Mouse (Mus musculus): ENCODE results near the gene Mrpl49. TPM values are rescaled to one million over a fixed set of nuclear protein-coding genes. Genes with fewer than 3 reads are reported as not detected.

Mrpl49 gene
- 96.6 and 100 TPM in 2 replicates for polyA plus RNA-seq (2014; fragmentation: Nextera tagmentation; extraction: Ambion mirVana)

DNA sequence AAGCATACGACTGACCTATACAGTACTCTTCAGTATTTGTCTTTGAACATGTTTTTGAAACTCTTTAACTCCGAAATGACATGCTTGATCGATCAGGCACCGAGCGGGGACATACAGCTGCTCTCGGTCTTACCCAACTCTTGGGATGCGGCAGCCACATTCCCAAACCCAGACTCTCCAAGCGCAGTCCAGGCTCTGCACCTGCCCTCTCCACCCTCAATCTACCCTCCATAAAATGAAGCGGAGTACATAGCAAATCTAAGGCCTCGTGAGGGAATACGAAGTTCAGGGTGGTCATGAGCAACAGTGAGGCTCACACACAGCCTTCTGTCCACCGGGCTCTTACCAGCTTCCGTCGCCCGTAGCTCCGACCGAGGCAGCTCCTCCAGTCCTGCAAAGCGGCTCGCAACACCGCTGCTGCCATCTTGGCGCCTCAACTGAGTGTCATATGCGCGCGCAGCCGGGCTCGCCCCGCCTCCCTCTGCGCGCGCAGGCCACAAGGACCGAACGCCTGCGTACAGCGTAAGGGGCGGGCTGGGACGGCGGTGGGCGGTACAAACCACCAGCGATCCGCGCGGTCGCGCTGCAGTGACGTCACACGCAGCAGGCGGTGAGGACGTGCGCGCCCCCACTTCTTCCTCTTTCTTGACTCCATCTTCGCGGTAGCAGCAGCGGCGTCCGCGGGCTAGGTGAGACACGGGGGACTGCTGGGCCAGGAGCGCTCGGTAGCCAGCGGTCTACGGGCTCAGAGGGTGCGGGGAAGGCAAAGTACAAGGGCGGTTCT, at the start of gene Mrpl49, which contains the start of gene Fau:
Gene Mrpl49 (minus strand): TSS at position 473 of the 784 bp plus-strand sequence.
Gene Fau (plus strand): TSS at position 532 of the 784 bp plus-strand sequence.
- H3K9ac ChIP-seq (replicated peaks; ENCODE audit: low read length): peak within 1 kb of the TSS; percentile 87
- DNase-seq (ENCODE audit: low spot score) (peak; percentile 98), ATAC-seq (replicated peaks; ENCODE audit: insufficient number of reproducible peaks, low FRiP score, low TSS enrichment, low read depth) (peak; percentile 77)
- peaks cover 5% of the 10 kb centered on the region for H3K36me3 ChIP-seq (replicated peaks; ENCODE audit: control insufficient read depth, insufficient read depth, low read depth, low read length)
- H3K4me3 ChIP-seq (ENCODE audit: low read depth, low read length): peak within 1 kb of the TSS; percentile 86
- WGBS: under 1% methylated on average over 61 of the region's 63 CpGs
- peaks cover 4% of the 10 kb centered on the region for H3K4me1 ChIP-seq (ENCODE audit: control insufficient read depth, insufficient read depth, low read length)
- H3K4me2 ChIP-seq (ENCODE audit: low read depth, low read length): peak within 1 kb of the TSS; percentile 70
- H3K9me3 ChIP-seq (replicated peaks; ENCODE audit: control insufficient read depth, low read length): no peaks in the 10 kb centered on the region
- H3K27ac ChIP-seq (replicated peaks; ENCODE audit: low read depth, low read length): peak within 1 kb of the TSS; percentile 48; the same call in 1 of the 2 replicates
- no peaks in the 10 kb centered on the region for H3K27me3 ChIP-seq (ENCODE audit: control insufficient read depth, insufficient read depth, low read length)

DNA sequence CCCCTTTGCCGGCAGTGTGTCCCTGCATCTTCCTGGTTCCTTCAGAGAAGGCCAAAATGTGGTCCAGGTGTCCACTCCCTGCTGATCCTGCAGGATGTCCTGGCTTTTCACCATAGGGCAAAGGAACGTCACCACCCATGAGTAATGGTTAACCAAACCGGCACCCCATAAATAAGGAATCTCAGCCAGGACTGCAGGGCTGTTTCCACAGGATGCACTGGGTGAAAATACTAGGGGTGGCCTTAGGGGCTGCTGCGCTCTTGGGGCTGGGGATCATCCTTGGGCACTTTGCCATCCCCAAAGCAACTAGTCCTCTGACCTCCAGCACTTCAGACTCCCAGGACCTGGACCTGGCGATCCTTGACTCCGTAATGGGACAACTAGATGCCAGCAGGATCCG, 48.0 kb upstream of the Mrpl49 start, which contains the start of gene Naaladl1:
Gene Naaladl1 (plus strand): TSS at position 197 of the 400 bp plus-strand sequence.
- H3K4me1 ChIP-seq (ENCODE audit: control insufficient read depth, insufficient read depth, low read length): no peaks in the 10 kb centered on the region
- no peak within 1 kb of the TSS for H3K4me2 ChIP-seq (ENCODE audit: low read depth, low read length)
- no peak for DNase-seq (ENCODE audit: low spot score)
- H3K9me3 ChIP-seq (replicated peaks; ENCODE audit: control insufficient read depth, low read length): no peaks in the 10 kb centered on the region
- 83% methylated on average over 7 of the region's 7 CpGs for WGBS
- H3K27me3 ChIP-seq (ENCODE audit: control insufficient read depth, insufficient read depth, low read length): no peaks in the 10 kb centered on the region
- no peak within 1 kb of the TSS for H3K27ac ChIP-seq (replicated peaks; ENCODE audit: low read depth, low read length)
- no peak for ATAC-seq (replicated peaks; ENCODE audit: insufficient number of reproducible peaks, low FRiP score, low TSS enrichment, low read depth)
- H3K36me3 ChIP-seq (replicated peaks; ENCODE audit: control insufficient read depth, insufficient read depth, low read depth, low read length): no peaks in the 10 kb centered on the region
- no peak within 1 kb of the TSS for H3K9ac ChIP-seq (replicated peaks; ENCODE audit: low read length)
- no peak within 1 kb of the TSS for H3K4me3 ChIP-seq (ENCODE audit: low read depth, low read length)

DNA sequence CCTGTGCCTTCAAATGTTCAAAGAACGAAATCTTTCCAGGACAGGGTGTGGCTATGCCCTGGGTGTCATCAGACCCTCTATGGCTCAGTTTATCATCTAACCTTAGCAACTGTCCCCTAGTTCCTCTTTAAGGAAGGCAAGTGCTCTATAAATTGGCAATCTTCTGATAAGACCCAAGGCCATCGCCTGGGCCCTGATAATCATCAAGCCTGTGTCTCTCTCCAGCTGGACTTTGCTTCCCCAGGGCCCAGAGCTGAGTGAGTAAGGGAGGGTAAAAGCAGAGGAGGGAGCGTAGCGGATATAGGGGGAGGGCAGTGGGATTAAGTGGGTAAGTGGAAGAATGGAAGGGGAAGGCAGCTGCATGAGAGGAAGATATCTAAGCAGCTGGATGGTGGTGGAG, 46.9 kb upstream of the Mrpl49 start:
- H3K36me3 ChIP-seq (replicated peaks; ENCODE audit: control insufficient read depth, insufficient read depth, low read depth, low read length): no peaks in the 10 kb centered on the region
- H3K4me1 ChIP-seq (ENCODE audit: control insufficient read depth, insufficient read depth, low read length): no peaks in the 10 kb centered on the region
- no peak overlapping the region for H3K4me3 ChIP-seq (ENCODE audit: low read depth, low read length)
- DNase-seq (ENCODE audit: low spot score) (no peak), ATAC-seq (replicated peaks; ENCODE audit: insufficient number of reproducible peaks, low FRiP score, low TSS enrichment, low read depth) (no peak)
- H3K9ac ChIP-seq (replicated peaks; ENCODE audit: low read length): no peak overlapping the region
- H3K9me3 ChIP-seq (replicated peaks; ENCODE audit: control insufficient read depth, low read length): no peaks in the 10 kb centered on the region
- H3K4me2 ChIP-seq (ENCODE audit: low read depth, low read length): no peak overlapping the region
- H3K27me3 ChIP-seq (ENCODE audit: control insufficient read depth, insufficient read depth, low read length): no peaks in the 10 kb centered on the region
- 72% methylated on average over 4 of the region's 4 CpGs for WGBS
- H3K27ac ChIP-seq (replicated peaks; ENCODE audit: low read depth, low read length): no peak overlapping the region

DNA sequence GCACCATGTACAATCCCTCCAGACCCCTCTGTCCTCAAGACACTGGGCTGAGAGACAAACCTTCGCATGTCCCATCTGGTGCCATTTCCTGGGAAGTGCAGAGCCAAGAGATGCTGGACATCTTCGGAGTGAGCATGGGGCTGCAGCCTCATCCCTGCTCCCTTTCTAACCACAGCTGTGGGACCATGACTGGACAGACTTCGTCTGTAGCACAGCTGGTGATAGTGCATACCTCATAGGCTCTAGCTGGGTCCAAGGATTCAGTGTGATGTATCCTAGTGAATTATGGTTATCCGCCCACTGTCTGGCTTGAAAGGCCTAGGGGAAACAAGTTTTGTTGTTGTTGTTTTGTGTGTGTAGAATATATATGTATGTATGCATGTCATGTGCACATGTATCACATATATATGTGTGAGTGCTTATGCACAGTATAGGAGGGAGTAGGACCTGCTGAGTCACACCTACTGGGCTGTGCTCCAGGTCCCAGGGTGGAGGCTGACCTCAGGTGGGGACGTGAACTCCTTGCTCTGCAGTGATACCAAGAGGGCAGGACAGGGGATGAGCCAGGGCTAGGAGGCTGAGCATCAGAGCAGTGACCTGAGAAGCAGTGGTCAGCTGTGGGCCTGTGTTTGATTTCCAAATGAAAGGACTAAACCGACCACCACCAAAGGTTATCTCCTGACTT, 44.7 kb upstream of the Mrpl49 start:
- WGBS: 78% methylated on average over 6 of the region's 6 CpGs
- no peak overlapping the region for H3K9ac ChIP-seq (replicated peaks; ENCODE audit: low read length)
- H3K4me2 ChIP-seq (ENCODE audit: low read depth, low read length): no peak overlapping the region
- no peak for DNase-seq (ENCODE audit: low spot score)
- no peaks in the 10 kb centered on the region for H3K36me3 ChIP-seq (replicated peaks; ENCODE audit: control insufficient read depth, insufficient read depth, low read depth, low read length)
- no peak for ATAC-seq (replicated peaks; ENCODE audit: insufficient number of reproducible peaks, low FRiP score, low TSS enrichment, low read depth)
- H3K4me1 ChIP-seq (ENCODE audit: control insufficient read depth, insufficient read depth, low read length): no peaks in the 10 kb centered on the region
- H3K9me3 ChIP-seq (replicated peaks; ENCODE audit: control insufficient read depth, low read length): no peaks in the 10 kb centered on the region
- H3K4me3 ChIP-seq (ENCODE audit: low read depth, low read length): no peak overlapping the region
- no peaks in the 10 kb centered on the region for H3K27me3 ChIP-seq (ENCODE audit: control insufficient read depth, insufficient read depth, low read length)
- H3K27ac ChIP-seq (replicated peaks; ENCODE audit: low read depth, low read length): no peak overlapping the region

DNA sequence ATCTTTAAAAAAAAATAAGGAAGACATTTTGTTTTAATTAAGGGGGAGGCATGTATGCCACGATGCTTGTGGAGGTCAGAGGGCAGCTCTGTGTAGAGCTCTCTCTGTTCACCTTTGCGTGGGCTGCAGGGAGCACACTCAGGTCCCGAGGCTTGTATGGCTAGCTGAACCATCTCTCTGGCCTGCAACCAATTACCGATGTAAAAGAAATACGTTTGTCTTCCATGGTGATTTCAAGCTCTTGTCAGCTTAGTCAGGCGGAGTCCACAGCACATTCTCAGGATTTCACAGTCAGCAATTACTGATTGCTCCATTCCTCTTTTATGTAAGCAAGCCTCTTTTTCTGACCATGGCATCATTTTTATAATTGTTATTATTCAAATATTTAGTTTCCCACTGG, 43.6 kb upstream of the Mrpl49 start:
- Histone ChIP-seq H3K27me3 (ENCODE audit: control insufficient read depth, insufficient read depth, low read length) (no peaks in the 10 kb centered on the region), H3K4me2 (ENCODE audit: low read depth, low read length) (no peak overlapping the region), H3K4me3 (ENCODE audit: low read depth, low read length) (no peak overlapping the region), H3K27ac (replicated peaks; ENCODE audit: low read depth, low read length) (no peak overlapping the region), H3K9me3 (replicated peaks; ENCODE audit: control insufficient read depth, low read length) (no peaks in the 10 kb centered on the region), H3K36me3 (replicated peaks; ENCODE audit: control insufficient read depth, insufficient read depth, low read depth, low read length) (no peaks in the 10 kb centered on the region), H3K4me1 (ENCODE audit: control insufficient read depth, insufficient read depth, low read length) (no peaks in the 10 kb centered on the region), H3K9ac (replicated peaks; ENCODE audit: low read length) (no peak overlapping the region)
- DNase-seq (ENCODE audit: low spot score): peak; percentile 56
- ATAC-seq (replicated peaks; ENCODE audit: insufficient number of reproducible peaks, low FRiP score, low TSS enrichment, low read depth): no peak
- WGBS: 21% methylated on average over 6 of the region's 6 CpGs

DNA sequence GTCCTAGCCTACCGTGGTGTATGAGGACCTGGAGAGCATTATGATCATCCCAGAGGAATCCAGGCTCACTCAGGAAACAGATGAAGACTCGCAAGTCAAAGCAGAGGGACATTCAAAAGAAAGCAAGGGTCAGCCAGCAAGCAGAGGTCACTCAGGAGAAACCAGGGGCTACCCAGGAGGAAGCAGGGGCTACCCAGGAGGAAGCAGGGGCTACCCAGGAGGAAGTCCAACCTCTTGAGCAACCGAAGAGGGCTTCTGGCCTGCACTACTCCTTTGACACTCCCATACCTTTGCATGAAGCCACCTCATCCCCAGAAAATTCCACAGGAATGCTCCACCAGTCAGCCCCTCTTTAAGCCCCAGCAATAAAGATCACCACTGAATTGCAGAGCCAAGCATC, 40.3 kb upstream of the Mrpl49 start:
- H3K36me3 ChIP-seq (replicated peaks; ENCODE audit: control insufficient read depth, insufficient read depth, low read depth, low read length): peaks cover 2% of the 10 kb centered on the region
- H3K9me3 ChIP-seq (replicated peaks; ENCODE audit: control insufficient read depth, low read length): no peaks in the 10 kb centered on the region
- WGBS: 88% methylated on average over 3 of the region's 3 CpGs
- ATAC-seq (replicated peaks; ENCODE audit: insufficient number of reproducible peaks, low FRiP score, low TSS enrichment, low read depth) (no peak), DNase-seq (ENCODE audit: low spot score) (no peak)
- no peak overlapping the region for H3K27ac ChIP-seq (replicated peaks; ENCODE audit: low read depth, low read length)
- no peak overlapping the region for H3K4me3 ChIP-seq (ENCODE audit: low read depth, low read length)
- no peak overlapping the region for H3K9ac ChIP-seq (replicated peaks; ENCODE audit: low read length)
- no peaks in the 10 kb centered on the region for H3K4me1 ChIP-seq (ENCODE audit: control insufficient read depth, insufficient read depth, low read length)
- no peaks in the 10 kb centered on the region for H3K27me3 ChIP-seq (ENCODE audit: control insufficient read depth, insufficient read depth, low read length)
- no peak overlapping the region for H3K4me2 ChIP-seq (ENCODE audit: low read depth, low read length)

DNA sequence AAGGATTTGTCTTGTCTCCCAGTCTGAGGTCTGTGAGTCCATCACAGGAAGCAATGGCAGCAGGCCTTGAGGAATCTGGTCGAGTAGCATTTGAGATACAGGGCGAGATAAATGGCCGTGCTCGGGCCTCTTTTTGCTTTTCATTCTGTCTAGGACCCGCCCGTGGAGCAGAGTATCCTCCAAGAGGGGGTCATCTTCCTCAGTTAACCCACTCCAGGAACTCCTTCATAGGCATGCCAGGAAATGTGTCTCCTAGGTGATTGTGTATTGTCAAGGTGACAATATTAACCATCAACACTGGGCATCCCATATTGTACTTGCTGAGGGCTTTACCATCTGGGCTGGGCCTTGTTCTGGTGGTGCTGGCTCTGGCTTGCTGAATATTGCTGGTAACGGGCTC, 36.5 kb upstream of the Mrpl49 start, which contains the start of gene AC131692.1:
Gene AC131692.1 (plus strand): TSS at position 301 of the 400 bp plus-strand sequence.
- no peaks in the 10 kb centered on the region for H3K27me3 ChIP-seq (ENCODE audit: control insufficient read depth, insufficient read depth, low read length)
- no peak within 1 kb of the TSS for H3K4me2 ChIP-seq (ENCODE audit: low read depth, low read length)
- H3K27ac ChIP-seq (replicated peaks; ENCODE audit: low read depth, low read length): no peak within 1 kb of the TSS
- H3K9me3 ChIP-seq (replicated peaks; ENCODE audit: control insufficient read depth, low read length): no peaks in the 10 kb centered on the region
- ATAC-seq (replicated peaks; ENCODE audit: insufficient number of reproducible peaks, low FRiP score, low TSS enrichment, low read depth) (no peak), DNase-seq (ENCODE audit: low spot score) (no peak)
- no peak within 1 kb of the TSS for H3K9ac ChIP-seq (replicated peaks; ENCODE audit: low read length)
- H3K4me1 ChIP-seq (ENCODE audit: control insufficient read depth, insufficient read depth, low read length): no peaks in the 10 kb centered on the region
- H3K4me3 ChIP-seq (ENCODE audit: low read depth, low read length): no peak within 1 kb of the TSS
- WGBS: 92% methylated on average over 7 of the region's 7 CpGs
- peaks cover 2% of the 10 kb centered on the region for H3K36me3 ChIP-seq (replicated peaks; ENCODE audit: control insufficient read depth, insufficient read depth, low read depth, low read length)

DNA sequence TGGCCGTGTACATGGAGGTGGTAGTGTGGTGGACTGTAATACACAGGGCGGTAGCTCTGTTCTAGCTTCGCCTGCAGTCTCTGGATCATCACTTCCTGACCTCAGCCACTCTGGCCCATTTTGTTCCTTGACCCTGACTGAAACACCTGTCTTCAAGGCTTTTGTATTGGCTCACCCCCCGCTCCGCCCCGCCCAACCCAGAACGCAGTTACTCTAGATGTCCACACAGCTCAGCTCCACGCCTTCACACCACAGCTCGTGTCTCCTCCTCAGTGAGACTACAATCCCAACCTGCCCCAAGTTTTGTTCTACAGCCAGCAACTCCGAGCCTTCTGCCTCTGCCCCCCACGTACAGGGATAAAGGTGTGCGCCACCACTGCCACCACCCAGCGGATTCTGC, 31.3 kb upstream of the Mrpl49 start:
- ATAC-seq (replicated peaks; ENCODE audit: insufficient number of reproducible peaks, low FRiP score, low TSS enrichment, low read depth): no peak
- Histone ChIP-seq H3K9ac (replicated peaks; ENCODE audit: low read length) (no peak overlapping the region), H3K4me2 (ENCODE audit: low read depth, low read length) (no peak overlapping the region), H3K27me3 (ENCODE audit: control insufficient read depth, insufficient read depth, low read length) (no peaks in the 10 kb centered on the region), H3K9me3 (replicated peaks; ENCODE audit: control insufficient read depth, low read length) (no peaks in the 10 kb centered on the region), H3K36me3 (replicated peaks; ENCODE audit: control insufficient read depth, insufficient read depth, low read depth, low read length) (peaks cover 3% of the 10 kb centered on the region), H3K4me3 (ENCODE audit: low read depth, low read length) (no peak overlapping the region), H3K4me1 (ENCODE audit: control insufficient read depth, insufficient read depth, low read length) (no peaks in the 10 kb centered on the region), H3K27ac (replicated peaks; ENCODE audit: low read depth, low read length) (no peak overlapping the region)
- 93% methylated on average over 13 of the region's 13 CpGs for WGBS
- DNase-seq (ENCODE audit: low spot score): no peak

All from embryonic facial prominence, embryonic 11.5 days (tissue).